ENCODE assay signal across 19 mouse cellular contexts in the genomic region with DNA sequence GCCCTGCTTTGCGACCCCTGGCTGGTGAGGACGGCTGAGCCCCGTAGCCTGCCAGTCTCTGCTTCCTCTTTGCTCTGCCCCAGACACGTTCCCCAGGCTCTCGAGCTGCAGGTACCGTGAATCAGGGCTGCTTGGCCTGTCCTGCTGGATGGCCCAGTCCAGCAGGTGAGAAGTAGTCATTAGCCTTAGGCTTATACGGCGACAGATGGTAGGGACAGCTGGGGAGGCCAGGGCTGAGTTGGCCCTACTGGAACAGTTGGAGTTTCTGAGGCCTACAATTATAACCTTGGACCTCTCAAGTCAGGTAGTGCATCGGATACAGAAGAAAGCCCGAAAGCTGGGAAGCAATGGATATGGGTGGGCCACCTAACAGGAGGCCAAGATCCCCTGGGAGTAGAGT. TPM values are rescaled to one million over a fixed set of nuclear protein-coding genes. Genes with fewer than 3 reads are reported as not detected.
A peak's percentile ranks its signal among the peaks of the same experiment; 100 is the strongest.
DNase-seq lines count a peak whose midpoint lies in the region; ATAC-seq lines count a peak whose summit lies in the region.
"Had no signal": no experiment of that assay in that cellular context is flagged by ENCODE, and none has a peak within 500 bp of the region (broad histone marks: within the 10 kb centered on the region; RNA-seq: fewer than 3 reads in every experiment).

No protein-coding gene starts in this region.

- DNase-seq in cerebellum, adult 11 months, result peak; percentile 48
- no peak for DNase-seq in cerebellum, postnatal 14 days
- no peak for DNase-seq in hindbrain, embryonic 10.5 days (ENCODE audit: low spot score)
- peak; percentile 49 for DNase-seq in cerebellum, adult 8-10 months
- peak; percentile 51 to 65 for DNase-seq in cerebellum, postnatal 25 days
- no peak for DNase-seq in thymus, postnatal 10 days (ENCODE audit: low spot score in 2 of 2)
- DNase-seq: adrenal gland, postnatal 10 days; B cell, adult 2 months; gastrocnemius, postnatal 25 days; heart, adult 11 months; heart, postnatal 36 days; kidney, adult 11 months had no signal

- no peak overlapping the region for H3K4me3 ChIP-seq in hindbrain, embryonic 10.5 days
- no peak overlapping the region for H3K4me3 ChIP-seq in hindbrain, embryonic 13.5 days
- no peak overlapping the region for H3K4me3 ChIP-seq in midbrain, embryonic 16.5 days (ENCODE audit: low read depth, low read length)
- H3K4me3 ChIP-seq: embryonic facial prominence, embryonic 12.5 days; forebrain, embryonic 15.5 days; heart, embryonic 13.5 days; hindbrain, embryonic 12.5 days had no signal

- 90% methylated on average over 10 of the region's 10 CpGs for WGBS in hindbrain, embryonic 10.5 days
- 93% methylated on average over 10 of the region's 10 CpGs for WGBS in hindbrain, embryonic 13.5 days
- WGBS in midbrain, embryonic 16.5 days, result 93% methylated on average over 10 of the region's 10 CpGs

- no peak overlapping the region for H3K4me2 ChIP-seq in hindbrain, embryonic 13.5 days
- no peak overlapping the region for H3K4me2 ChIP-seq in midbrain, embryonic 16.5 days (ENCODE audit: low read length)
- H3K4me2 ChIP-seq: embryonic facial prominence, embryonic 12.5 days; forebrain, embryonic 15.5 days; heart, embryonic 13.5 days; hindbrain, embryonic 12.5 days had no signal

- H3K27me3 ChIP-seq in hindbrain, embryonic 10.5 days (ENCODE audit: insufficient read depth, poor library complexity, severe bottlenecking), result no peaks in the 10 kb centered on the region; the same call in 1 of the 2 replicates
- no peaks in the 10 kb centered on the region for H3K27me3 ChIP-seq in hindbrain, embryonic 13.5 days
- H3K27me3 ChIP-seq in midbrain, embryonic 16.5 days (ENCODE audit: control insufficient read depth, insufficient read depth, low read depth, low read length), result no peaks in the 10 kb centered on the region
- H3K27me3 ChIP-seq: embryonic facial prominence, embryonic 12.5 days; forebrain, embryonic 15.5 days; heart, embryonic 13.5 days; hindbrain, embryonic 12.5 days had no signal

- ATAC-seq in hindbrain, embryonic 13.5 days (ENCODE audit: low FRiP score), result no peak
- ATAC-seq in midbrain, embryonic 16.5 days, result no peak
- ATAC-seq: forebrain, embryonic 15.5 days; hindbrain, postnatal 0 days had no signal

- H3K4me1 ChIP-seq in hindbrain, embryonic 10.5 days (replicated peaks), result 0 out of 2 replicates have a peak, but pooled peaks cover 2% of the 10 kb centered on the region
- peaks cover 3% of the 10 kb centered on the region for H3K4me1 ChIP-seq in hindbrain, embryonic 13.5 days (replicated peaks)
- peaks cover 2% of the 10 kb centered on the region for H3K4me1 ChIP-seq in midbrain, embryonic 16.5 days (ENCODE audit: control insufficient read depth, insufficient read depth, low read length)
- H3K4me1 ChIP-seq: embryonic facial prominence, embryonic 12.5 days; forebrain, embryonic 15.5 days; heart, embryonic 13.5 days had no signal

- no peaks in the 10 kb centered on the region for H3K9me3 ChIP-seq in hindbrain, embryonic 10.5 days
- no peaks in the 10 kb centered on the region for H3K9me3 ChIP-seq in hindbrain, embryonic 13.5 days
- no peaks in the 10 kb centered on the region for H3K9me3 ChIP-seq in midbrain, embryonic 16.5 days (replicated peaks; ENCODE audit: control insufficient read depth, low read length, poor library complexity, severe bottlenecking)
- H3K9me3 ChIP-seq: embryonic facial prominence, embryonic 12.5 days; forebrain, embryonic 15.5 days; heart, embryonic 13.5 days; hindbrain, embryonic 12.5 days had no signal

- H3K27ac ChIP-seq in hindbrain, embryonic 10.5 days, result 0 out of 2 replicates have a peak overlapping the region, but pooled peaks have one; percentile 30
- H3K27ac ChIP-seq in hindbrain, embryonic 13.5 days, result no peak overlapping the region
- H3K27ac ChIP-seq in midbrain, embryonic 16.5 days (ENCODE audit: low read length), result no peak overlapping the region
- H3K27ac ChIP-seq: embryonic facial prominence, embryonic 12.5 days; forebrain, embryonic 15.5 days; heart, embryonic 13.5 days; hindbrain, embryonic 12.5 days; hindbrain, postnatal 0 days had no signal

- H3K9ac ChIP-seq in hindbrain, embryonic 13.5 days, result no peak overlapping the region
- H3K9ac ChIP-seq in midbrain, embryonic 16.5 days (ENCODE audit: low read depth, low read length), result no peak overlapping the region
- H3K9ac ChIP-seq: embryonic facial prominence, embryonic 12.5 days; forebrain, embryonic 15.5 days; heart, embryonic 13.5 days; hindbrain, embryonic 12.5 days had no signal

- peaks cover 55% of the 10 kb centered on the region for H3K36me3 ChIP-seq in hindbrain, embryonic 10.5 days
- H3K36me3 ChIP-seq in hindbrain, embryonic 13.5 days, result peaks cover 83% of the 10 kb centered on the region
- H3K36me3 ChIP-seq in midbrain, embryonic 16.5 days (ENCODE audit: control insufficient read depth, insufficient read depth, low read length), result peaks cover 30% of the 10 kb centered on the region

RNA-seq across cellular contexts. Expression of gene Cep170b, which starts 12.3 kb away (rescaled TPM):
- 6.7 and 8.7 TPM in 2 replicates for polyA plus RNA-seq in hindbrain, embryonic 10.5 days (2016; fragmentation: Nextera tagmentation; extraction: Ambion mirVana)
- 24.2 and 24.9 TPM in 2 replicates for polyA plus RNA-seq in hindbrain, embryonic 13.5 days (2015; fragmentation: Nextera tagmentation; extraction: Ambion mirVana)
- 36.0 and 39.4 TPM in 2 replicates for polyA plus RNA-seq in midbrain, embryonic 16.5 days (2015; fragmentation: Nextera tagmentation; extraction: Ambion mirVana)

RNA-seq across cellular contexts. Expression of gene Pld4, which starts 27.9 kb away (rescaled TPM):
- 5.2 and 5.7 TPM in 2 replicates for polyA plus RNA-seq in hindbrain, embryonic 10.5 days (2016; fragmentation: Nextera tagmentation; extraction: Ambion mirVana)
- polyA plus RNA-seq in hindbrain, embryonic 13.5 days (2015; fragmentation: Nextera tagmentation; extraction: Ambion mirVana), result 6.4 and 7.0 TPM in 2 replicates
- 4.9 and 5.9 TPM in 2 replicates for polyA plus RNA-seq in midbrain, embryonic 16.5 days (2015; fragmentation: Nextera tagmentation; extraction: Ambion mirVana)

RNA-seq across cellular contexts. Expression of gene Zbtb42, which starts 54.0 kb away (rescaled TPM):
- polyA plus RNA-seq in hindbrain, embryonic 10.5 days (2016; fragmentation: Nextera tagmentation; extraction: Ambion mirVana), result 7.1 and 10.9 TPM in 2 replicates
- polyA plus RNA-seq in hindbrain, embryonic 13.5 days (2015; fragmentation: Nextera tagmentation; extraction: Ambion mirVana), result 3.6 and 4.6 TPM in 2 replicates
- 0.73 and 1.2 TPM in 2 replicates for polyA plus RNA-seq in midbrain, embryonic 16.5 days (2015; fragmentation: Nextera tagmentation; extraction: Ambion mirVana)

RNA-seq across cellular contexts. Expression of gene Akt1, which starts 57.9 kb away (rescaled TPM):
- 50.9 and 56.8 TPM in 2 replicates for polyA plus RNA-seq in hindbrain, embryonic 10.5 days (2016; fragmentation: Nextera tagmentation; extraction: Ambion mirVana)
- 60.8 and 64.5 TPM in 2 replicates for polyA plus RNA-seq in hindbrain, embryonic 13.5 days (2015; fragmentation: Nextera tagmentation; extraction: Ambion mirVana)
- 58.7 and 60.4 TPM in 2 replicates for polyA plus RNA-seq in midbrain, embryonic 16.5 days (2015; fragmentation: Nextera tagmentation; extraction: Ambion mirVana)

Comparison
In these comparisons a context has a peak if more than half of its experiments do, and no peak if none do; other contexts are left out.
1. DNase-seq: peak in cerebellum, adult 11 months (single experiment), cerebellum, adult 8-10 months (single experiment) and cerebellum, postnatal 25 days (2 of 2); none in cerebellum, postnatal 14 days (0 of 2), hindbrain, embryonic 10.5 days (single experiment) and thymus, postnatal 10 days (0 of 2).